Mouse (Mus musculus): ENCODE data around the gene Anks6. TPM values are rescaled to one million over a fixed set of nuclear protein-coding genes. Genes with fewer than 3 reads are reported as not detected.

Anks6 gene
- polyA plus RNA-seq, 1 experiment from 2014 or later, result 0.14 TPM

DNA sequence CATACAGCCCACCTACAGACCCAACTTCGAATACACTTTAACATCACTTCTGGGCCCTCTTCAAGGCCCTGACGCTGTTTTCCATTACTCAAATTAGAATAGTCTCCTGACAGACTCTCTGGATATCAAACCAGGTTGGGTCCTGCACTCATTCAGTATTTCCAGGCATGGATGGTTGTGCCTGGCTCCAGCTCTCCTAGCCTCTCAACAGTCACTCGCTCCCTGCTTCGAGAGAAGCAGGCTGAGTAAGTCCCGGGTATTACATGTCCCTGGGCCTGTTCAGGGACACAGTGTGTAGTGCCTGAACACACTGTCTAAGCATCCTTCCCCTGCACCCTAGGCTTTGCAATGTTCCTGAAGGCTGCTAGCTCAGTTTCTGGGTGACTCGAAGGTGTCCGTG, 80.1 kb downstream of the Anks6 start:
- ATAC-seq (no peak), DNase-seq (no peak)
- TF ChIP-seq CTCF (IDR thresholded peaks at IDR 0.05; ENCODE audit: low read depth) (no peak), EP300 (IDR thresholded peaks at IDR 0.05; ENCODE audit: low read depth) (no peak)
- Histone ChIP-seq H3K4me3 (ENCODE audit: low read depth, low read length) (no peak overlapping the region), H3K27ac (ENCODE audit: low read depth) (no peak overlapping the region), H3K36me3 (replicated peaks; ENCODE audit: insufficient read depth, low read length) (no peaks in the 10 kb centered on the region), H3K4me1 (ENCODE audit: insufficient read depth) (no peaks in the 10 kb centered on the region), H3K4me2 (ENCODE audit: low read depth, low read length) (no peak overlapping the region), H3K9ac (replicated peaks) (no peak overlapping the region), H3K9me3 (ENCODE audit: low read length) (no peaks in the 10 kb centered on the region), H3K27me3 (ENCODE audit: insufficient read depth, low read length) (no peaks in the 10 kb centered on the region)
- WGBS (ENCODE audit: insufficient replicate concordance), result 79% methylated on average over 7 of the region's 7 CpGs

- Histone ChIP-seq H3K4me1 (ENCODE audit: insufficient read depth) (no peaks in the 10 kb centered on the region), H3K4me3 (ENCODE audit: low read depth, low read length) (no peak overlapping the region), H3K27ac (ENCODE audit: low read depth) (no peak overlapping the region), H3K9me3 (ENCODE audit: low read length) (no peaks in the 10 kb centered on the region), H3K36me3 (replicated peaks; ENCODE audit: insufficient read depth, low read length) (no peaks in the 10 kb centered on the region), H3K4me2 (ENCODE audit: low read depth, low read length) (no peak overlapping the region), H3K9ac (replicated peaks) (no peak overlapping the region), H3K27me3 (ENCODE audit: insufficient read depth, low read length) (no peaks in the 10 kb centered on the region)
- DNase-seq, result no peak
- 66% methylated on average over 11 of the region's 11 CpGs for WGBS (ENCODE audit: insufficient replicate concordance)
- TF ChIP-seq CTCF (IDR thresholded peaks at IDR 0.05; ENCODE audit: low read depth), result no peak
- no peak for TF ChIP-seq EP300 (IDR thresholded peaks at IDR 0.05; ENCODE audit: low read depth)
- ATAC-seq, result no peak
Observed at GRCm38 (mm10) chr4:46976671-46977071, 80.6 kb downstream of the Anks6 start.

DNA sequence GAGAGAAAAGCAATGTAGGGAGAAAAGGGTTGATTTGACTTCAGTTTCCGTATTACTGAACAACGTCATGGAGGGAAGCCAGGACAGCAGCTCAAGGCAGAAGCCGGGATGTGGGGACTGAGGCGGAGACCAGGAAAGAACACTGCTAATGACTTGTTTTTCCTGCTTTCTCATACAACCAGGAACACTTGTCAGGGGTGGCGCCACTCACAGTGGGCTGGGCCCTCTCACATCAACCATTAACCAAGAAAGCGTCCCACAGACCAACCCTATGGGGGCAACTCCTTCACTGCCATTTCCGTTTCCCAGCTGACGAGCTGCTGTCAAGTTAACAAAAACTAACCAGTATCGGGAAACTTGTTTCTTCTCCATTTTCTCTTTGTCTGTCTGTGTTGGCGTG, 83.9 kb downstream of the Anks6 start:
- H3K27me3 ChIP-seq (ENCODE audit: insufficient read depth, low read length), result no peaks in the 10 kb centered on the region
- TF ChIP-seq EP300 (IDR thresholded peaks at IDR 0.05; ENCODE audit: low read depth) (no peak), CTCF (IDR thresholded peaks at IDR 0.05; ENCODE audit: low read depth) (no peak)
- H3K9ac ChIP-seq (replicated peaks), result no peak overlapping the region
- WGBS (ENCODE audit: insufficient replicate concordance), result 66% methylated on average over 10 of the region's 10 CpGs
- H3K4me3 ChIP-seq (ENCODE audit: low read depth, low read length), result no peak overlapping the region
- no peaks in the 10 kb centered on the region for H3K36me3 ChIP-seq (replicated peaks; ENCODE audit: insufficient read depth, low read length)
- H3K4me1 ChIP-seq (ENCODE audit: insufficient read depth), result no peaks in the 10 kb centered on the region
- DNase-seq (no peak), ATAC-seq (no peak)
- H3K9me3 ChIP-seq (ENCODE audit: low read length), result no peaks in the 10 kb centered on the region
- no peak overlapping the region for H3K27ac ChIP-seq (ENCODE audit: low read depth)
- no peak overlapping the region for H3K4me2 ChIP-seq (ENCODE audit: low read depth, low read length)

DNA sequence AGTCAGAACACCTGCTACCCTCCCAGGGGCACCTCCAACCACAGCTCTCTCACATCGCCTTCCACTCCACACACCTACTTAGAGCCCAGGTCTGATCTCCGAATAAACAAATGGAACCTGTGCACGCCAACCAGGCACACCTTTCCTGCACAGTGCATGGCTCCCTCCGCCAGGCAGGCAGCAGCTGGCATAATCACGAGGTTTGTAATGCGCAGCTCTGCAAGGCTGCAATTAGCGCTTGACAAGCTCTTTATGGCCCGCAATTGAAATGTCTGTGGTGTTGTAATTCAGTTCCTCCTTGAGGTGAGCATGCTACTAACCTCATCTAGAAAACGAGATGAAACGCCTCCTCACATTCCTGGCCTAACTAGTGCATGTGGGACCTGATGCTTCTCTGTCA, 89.2 kb downstream of the Anks6 start:
- no peak overlapping the region for H3K27ac ChIP-seq (ENCODE audit: low read depth)
- 70% methylated on average over 10 of the region's 10 CpGs for whole genome bisulfite sequencing (ENCODE audit: insufficient replicate concordance)
- TF ChIP-seq EP300 (IDR thresholded peaks at IDR 0.05; ENCODE audit: low read depth), result no peak
- TF ChIP-seq CTCF (IDR thresholded peaks at IDR 0.05; ENCODE audit: low read depth), result no peak
- no peaks in the 10 kb centered on the region for H3K36me3 ChIP-seq (replicated peaks; ENCODE audit: insufficient read depth, low read length)
- H3K4me3 ChIP-seq (ENCODE audit: low read depth, low read length), result no peak overlapping the region
- ATAC-seq (no peak), DNase-seq (no peak)
- H3K9me3 ChIP-seq (ENCODE audit: low read length), result no peaks in the 10 kb centered on the region
- H3K27me3 ChIP-seq (ENCODE audit: insufficient read depth, low read length), result no peaks in the 10 kb centered on the region
- no peaks in the 10 kb centered on the region for H3K4me1 ChIP-seq (ENCODE audit: insufficient read depth)
- no peak overlapping the region for H3K9ac ChIP-seq (replicated peaks)
- no peak overlapping the region for H3K4me2 ChIP-seq (ENCODE audit: low read depth, low read length)

DNA sequence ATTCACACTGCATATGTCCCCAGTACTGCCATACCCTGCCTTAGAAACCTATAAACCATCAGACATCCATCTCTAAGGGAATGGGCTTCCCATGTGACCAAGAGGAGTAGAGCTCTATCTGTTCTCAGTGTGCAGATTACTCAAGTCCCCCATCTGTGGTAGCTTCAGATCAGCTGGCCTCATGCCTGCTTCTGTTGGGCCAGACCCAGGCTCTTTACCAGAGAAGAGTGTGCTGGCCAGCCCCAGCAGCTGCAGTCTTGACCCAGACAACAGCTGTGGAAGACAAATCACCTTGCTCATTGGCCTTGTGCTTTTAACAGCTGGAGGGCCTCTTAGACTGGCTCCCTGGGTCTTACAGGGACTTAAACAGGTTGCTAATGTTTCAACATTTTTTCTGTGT, 90.7 kb downstream of the Anks6 start:
- no peak for TF ChIP-seq CTCF (IDR thresholded peaks at IDR 0.05; ENCODE audit: low read depth)
- no peak for TF ChIP-seq EP300 (IDR thresholded peaks at IDR 0.05; ENCODE audit: low read depth)

More for the DNA sequence above, 90.7 kb downstream of the Anks6 start:
- Histone ChIP-seq H3K4me2 (ENCODE audit: low read depth, low read length) (no peak overlapping the region), H3K9ac (replicated peaks) (no peak overlapping the region), H3K9me3 (ENCODE audit: low read length) (no peaks in the 10 kb centered on the region), H3K4me3 (ENCODE audit: low read depth, low read length) (no peak overlapping the region), H3K4me1 (ENCODE audit: insufficient read depth) (no peaks in the 10 kb centered on the region), H3K27ac (ENCODE audit: low read depth) (no peak overlapping the region), H3K36me3 (replicated peaks; ENCODE audit: insufficient read depth, low read length) (no peaks in the 10 kb centered on the region), H3K27me3 (ENCODE audit: insufficient read depth, low read length) (no peaks in the 10 kb centered on the region)
- no peak for DNase-seq
- no peak for ATAC-seq

Other genes with a start within 250 kb of the Anks6 start
- 0.11 and 0.20 TPM in 2 replicates for gene Gabbr2, start 65.6 kb downstream of the Anks6 start, polyA plus RNA-seq (2015; fragmentation: Nextera tagmentation; extraction: Ambion mirVana)
- gene Galnt12, start 34.5 kb upstream of the Anks6 start, polyA plus RNA-seq (2015; fragmentation: Nextera tagmentation; extraction: Ambion mirVana), result 0.63 and 0.69 TPM in 2 replicates
- 0.28 and 0.50 TPM in 2 replicates for gene Col15a1, start 150.7 kb upstream of the Anks6 start, polyA plus RNA-seq (2015; fragmentation: Nextera tagmentation; extraction: Ambion mirVana)

All from liver, postnatal 0 days (tissue).